Mouse (Mus musculus): ENCODE measurements around the gene Ly6c2.
"Not testable (repeated sequence)": the region's sequence is repeated elsewhere in the genome, so short reads cannot be mapped to it uniquely, and the experiment has no call there.

DNA sequence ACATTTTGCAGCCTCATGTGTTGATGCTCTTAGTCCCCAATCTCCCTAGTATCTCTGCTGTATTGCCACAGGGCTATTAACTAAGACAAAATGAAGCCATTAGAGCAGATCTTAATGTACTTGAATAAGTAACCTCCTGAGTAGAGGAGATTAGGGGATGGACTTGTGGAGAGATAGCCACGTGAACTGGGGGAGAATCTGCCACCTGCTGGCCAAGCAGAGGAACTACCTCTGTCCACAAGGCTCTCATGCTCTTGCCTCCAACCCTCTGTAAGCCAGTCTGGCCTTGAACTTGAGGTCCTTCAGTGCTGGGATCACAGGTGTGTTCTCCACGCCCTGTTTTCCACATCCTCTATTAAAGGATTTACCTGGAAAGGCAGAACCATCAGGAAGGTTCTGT, 23.7 kb downstream of the Ly6c2 start:
- TF ChIP-seq POLR2A (IDR thresholded peaks at IDR 0.05; ENCODE audit: low read depth, low read length); CTCF (IDR thresholded peaks at IDR 0.05; ENCODE audit: borderline replicate concordance, insufficient read depth, low read length): not testable (repeated sequence)
